Mouse (Mus musculus) limb, embryonic 14.5 days (tissue): Measurements from ENCODE around the gene Prkar1b. TPM values are rescaled to one million over a fixed set of nuclear protein-coding genes. Genes with fewer than 3 reads are reported as not detected.

Source experiments
- ATAC-seq: fragments of 200-750 bp; cut with Nextera tagmentation; 2 replicates; pipeline ENCODE4 v1.8.0; 2017; ENCODE audit warnings: low read depth, moderate number of reproducible peaks, moderate TSS enrichment; ENCODE audit not compliant: low FRiP score
- DNase-seq: peaks from one replicate; pipeline ENCODE4 v3.0.0-alpha.2; 2015; ENCODE audit warnings: low spot score
- H3K27ac ChIP-seq: fragments of 300-500 bp; sonication (generic); replicated peaks from 2 replicates; pipeline ENCODE4 v1.5.1; 2014; ENCODE audit warnings: low read depth, mild to moderate bottlenecking, low read length, moderate library complexity, mixed read lengths
- H3K27me3 ChIP-seq: fragments of 300-500 bp; sonication (generic); 2 replicates; pipeline ENCODE4 v1.6.1; 2014; ENCODE audit warnings: low read length, mixed read lengths; ENCODE audit not compliant: control insufficient read depth, insufficient read depth
- H3K36me3 ChIP-seq: fragments of 300-500 bp; sonication (generic); 2 replicates; pipeline ENCODE4 v1.6.1; 2014; ENCODE audit warnings: mild to moderate bottlenecking, low read length, moderate library complexity, mixed read lengths; ENCODE audit not compliant: control insufficient read depth, insufficient read depth
- H3K4me1 ChIP-seq: fragments of 300-500 bp; sonication (generic); 2 replicates; pipeline ENCODE4 v1.6.1; 2014; ENCODE audit warnings: antibody characterized with exemption, low read length, mixed read lengths; ENCODE audit not compliant: control insufficient read depth, insufficient read depth
- H3K4me2 ChIP-seq: fragments of 300-500 bp; sonication (generic); replicated peaks from 2 replicates; pipeline ENCODE4 v1.6.1; 2014; ENCODE audit warnings: low read depth, mild to moderate bottlenecking, low read length, moderate library complexity; ENCODE audit not compliant: severe bottlenecking
- H3K4me3 ChIP-seq: fragments of 300-500 bp; sonication (generic); replicated peaks from 2 replicates; pipeline ENCODE4 v1.5.1; 2014; ENCODE audit warnings: low read length
- H3K9ac ChIP-seq: fragments of 300-500 bp; sonication (generic); 2 replicates; pipeline ENCODE4 v1.6.1; 2014; ENCODE audit warnings: mild to moderate bottlenecking, low read depth, low read length, moderate library complexity; ENCODE audit not compliant: severe bottlenecking
- H3K9me3 ChIP-seq: fragments of 300-500 bp; sonication (generic); 2 replicates; pipeline ENCODE4 v1.6.1; 2016; ENCODE audit warnings: low read length; ENCODE audit not compliant: control insufficient read depth
- POLR2A ChIP-seq: fragments of 200-500 bp; IDR thresholded peaks from 2 replicates; pipeline ENCODE4 v1.8.0; 2012; ENCODE audit warnings: inconsistent platforms, mild to moderate bottlenecking, moderate library complexity, borderline replicate concordance; ENCODE audit not compliant: insufficient read depth, insufficient read length; ENCODE audit errors: extremely low read depth
- WGBS: fragments of 180-500 bp; shearing (Covaris S2); extraction: QIAGEN DNeasy Blood & Tissue Kit; methylation state at CpG from one replicate; pipeline ENCODE4 v1.1.7; 2014; 5-methylcytosine and 5-hydroxymethylcytosine counted together
- polyA plus RNA-seq, 2 experiments: library from polyadenylated mRNA; depleted of rRNA in 1 of 2; stranded (reverse) in 1 of 2; unstranded in 1 of 2; fragments of >200 nt; fragmentation: Nextera tagmentation in 1 of 2; extraction: Ambion mirVana in 1 of 2; gene quantifications; 2 replicates each; pipeline versions ENCODE4 v1.2.1 to v1.2.3; 2012 to 2014

Prkar1b gene
- polyA plus RNA-seq, 2 experiments, result 15.8 to 19.2 TPM

DNA sequence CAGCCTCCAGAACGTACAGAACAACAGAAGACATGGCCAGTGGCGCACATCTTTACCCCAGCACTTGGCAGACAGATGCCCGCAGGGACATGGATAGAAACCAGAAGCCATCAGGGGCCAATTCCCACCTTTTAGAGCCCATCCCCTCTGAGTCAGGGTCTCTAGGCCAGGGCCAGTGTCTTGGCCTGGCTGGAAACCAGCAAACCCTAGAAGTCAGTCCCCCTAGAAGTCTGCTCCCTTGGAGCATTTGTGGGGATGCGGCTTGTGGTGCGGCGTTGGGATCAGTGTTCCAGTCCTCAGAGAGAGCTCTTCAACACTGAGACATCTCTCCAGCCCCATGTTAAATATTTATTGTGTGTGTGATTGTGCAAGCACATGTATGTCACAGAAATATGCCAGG, 12.6 kb downstream of the Prkar1b start:
- ATAC-seq (no peak), DNase-seq (no peak)
- Histone ChIP-seq H3K27me3 (no peaks in the 10 kb centered on the region), H3K36me3 (no peaks in the 10 kb centered on the region), H3K4me3 (no peak overlapping the region), H3K4me1 (no peaks in the 10 kb centered on the region), H3K4me2 (no peak overlapping the region), H3K27ac (no peak overlapping the region), H3K9ac (no peak overlapping the region), H3K9me3 (no peaks in the 10 kb centered on the region)
- WGBS, result 87% methylated on average over 6 of the region's 6 CpGs
- TF ChIP-seq POLR2A, result no peak

DNA sequence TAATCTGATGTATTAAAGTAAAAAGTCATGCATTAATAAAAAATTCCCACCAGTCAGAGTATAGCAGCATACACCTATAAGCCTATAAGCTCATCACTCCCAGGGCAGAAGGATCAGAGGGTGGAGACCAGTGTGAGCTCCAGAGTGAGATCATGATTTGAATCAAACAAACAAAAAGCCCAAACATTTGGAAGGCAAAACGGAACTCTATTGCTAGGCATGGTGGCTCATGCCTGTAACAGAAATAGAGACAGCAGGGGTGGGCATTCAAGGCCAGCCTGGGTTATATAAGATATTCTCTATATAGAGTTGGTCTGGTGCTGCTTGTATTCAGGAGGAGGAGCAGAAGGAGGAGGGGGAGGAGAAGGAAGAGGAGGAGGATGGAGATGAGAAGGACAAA, 13.5 kb downstream of the Prkar1b start:
- DNase-seq (no peak), ATAC-seq (no peak)
- 60% methylated on average over 1 of the region's 1 CpGs for WGBS
- Histone ChIP-seq H3K4me1 (no peaks in the 10 kb centered on the region), H3K36me3 (no peaks in the 10 kb centered on the region), H3K27me3 (no peaks in the 10 kb centered on the region), H3K9me3 (no peaks in the 10 kb centered on the region), H3K27ac (no peak overlapping the region), H3K4me3 (no peak overlapping the region), H3K9ac (no peak overlapping the region), H3K4me2 (no peak overlapping the region)
- TF ChIP-seq POLR2A, result no peak

DNA sequence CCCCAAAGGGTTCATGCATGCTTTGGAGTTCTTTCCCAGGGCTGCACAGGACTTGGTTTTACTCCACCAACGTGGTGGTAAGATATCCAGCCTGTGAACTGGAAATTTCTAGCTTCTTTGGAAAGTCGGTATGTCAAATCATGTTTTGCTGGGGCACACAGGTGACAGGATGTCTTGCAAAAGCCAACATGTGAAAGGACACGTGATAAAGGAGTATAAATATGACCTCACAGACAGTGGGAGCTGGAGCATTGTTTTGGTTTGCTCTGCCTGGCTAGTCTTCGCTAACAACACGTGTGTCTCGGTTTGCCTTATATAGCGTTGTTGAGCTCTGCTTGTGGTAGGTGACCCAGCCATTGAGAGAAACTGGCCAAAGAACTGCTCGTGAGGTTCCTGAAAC, 15.3 kb downstream of the Prkar1b start:
- H3K4me3 ChIP-seq, result no peak overlapping the region
- H3K4me2 ChIP-seq, result no peak overlapping the region
- no peaks in the 10 kb centered on the region for H3K9me3 ChIP-seq
- H3K36me3 ChIP-seq, result no peaks in the 10 kb centered on the region
- no peak for TF ChIP-seq POLR2A
- H3K4me1 ChIP-seq, result no peaks in the 10 kb centered on the region
- peaks cover 8% of the 10 kb centered on the region; the same call in 1 of the 2 replicates for H3K27me3 ChIP-seq
- no peak overlapping the region for H3K9ac ChIP-seq
- WGBS, result 80% methylated on average over 8 of the region's 8 CpGs
- DNase-seq (no peak), ATAC-seq (no peak)
- no peak overlapping the region for H3K27ac ChIP-seq

DNA sequence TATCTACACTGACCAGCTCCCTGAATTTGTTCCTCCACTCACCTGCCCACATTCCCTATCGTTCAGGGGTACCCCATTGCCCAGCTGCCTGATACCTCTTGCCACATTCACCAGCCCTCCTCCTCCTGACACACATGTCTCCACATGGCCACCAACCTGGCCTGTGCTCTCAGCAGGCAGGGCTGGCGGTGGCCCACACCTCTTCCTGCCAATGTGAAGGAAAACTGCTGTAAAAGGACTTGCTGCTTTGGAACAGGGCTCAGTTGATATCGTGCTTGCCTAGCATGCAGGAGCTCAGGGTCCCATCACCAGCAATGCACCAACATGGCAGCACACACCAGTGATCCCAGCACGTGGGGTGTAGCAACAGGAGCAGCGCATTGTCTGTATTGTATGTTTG, 19.4 kb downstream of the Prkar1b start:
- Histone ChIP-seq H3K4me1 (peaks cover 4% of the 10 kb centered on the region), H3K36me3 (no peaks in the 10 kb centered on the region), H3K9me3 (no peaks in the 10 kb centered on the region), H3K4me3 (no peak overlapping the region), H3K4me2 (no peak overlapping the region), H3K9ac (no peak overlapping the region), H3K27me3 (peaks cover 8% of the 10 kb centered on the region; the same call in 1 of the 2 replicates), H3K27ac (no peak overlapping the region)
- DNase-seq, result no peak
- TF ChIP-seq POLR2A, result no peak
- ATAC-seq, result no peak
- WGBS, result 72% methylated on average over 5 of the region's 5 CpGs

DNA sequence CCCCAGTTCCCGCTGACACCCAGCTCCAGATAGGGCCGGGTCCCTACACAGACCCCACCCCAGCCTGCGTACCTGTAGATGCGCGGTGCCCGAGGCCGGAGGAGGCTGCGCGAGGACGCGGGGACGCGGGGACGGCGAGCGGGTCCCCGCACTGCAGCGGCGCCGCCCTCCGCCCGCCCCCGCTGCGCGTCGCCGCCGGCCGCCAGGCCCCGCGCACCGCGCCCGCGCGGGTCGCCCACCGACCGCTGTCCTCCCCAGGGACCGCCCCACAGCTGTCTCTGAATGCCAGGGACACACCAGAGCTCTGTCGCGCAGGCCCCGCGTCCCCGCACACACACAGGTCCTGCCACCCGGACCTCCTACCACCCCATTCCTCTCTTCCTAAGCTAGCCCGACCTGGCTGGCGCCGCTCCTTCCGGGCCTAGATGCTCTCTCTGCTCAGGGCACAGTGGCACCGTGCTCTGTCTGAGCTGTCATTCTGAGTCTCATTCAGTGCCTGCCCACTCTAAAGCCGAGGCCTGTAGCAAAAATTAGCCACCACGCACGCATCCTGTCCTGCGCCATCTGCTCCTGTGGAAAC, 20.1 kb downstream of the Prkar1b start:
- Histone ChIP-seq H3K9ac (peak overlapping the region; percentile 64), H3K4me1 (peaks cover 4% of the 10 kb centered on the region), H3K4me3 (peak overlapping the region; percentile 55), H3K27me3 (peaks cover 8% of the 10 kb centered on the region; the same call in 1 of the 2 replicates), H3K27ac (no peak overlapping the region), H3K36me3 (no peaks in the 10 kb centered on the region), H3K4me2 (peak overlapping the region; percentile 63), H3K9me3 (no peaks in the 10 kb centered on the region)
- DNase-seq (no peak), ATAC-seq (peak; percentile 55)
- WGBS, result 4% methylated on average over 29 of the region's 55 CpGs
- TF ChIP-seq POLR2A, result no peak
